Mouse (Mus musculus) erythroblast, embryonic 14.5 days (primary cell): ENCODE results near the gene Ccr7.

Experiments used
- GATA1 ChIP-seq: IDR thresholded peaks from 2 replicates; pipeline ENCODE4 v1.6.1; 2012; ENCODE audit warnings: low read length, inconsistent platforms, mixed read lengths
- TAL1 ChIP-seq: IDR thresholded peaks from 3 replicates; pipeline ENCODE4 v1.6.1; 2012; ENCODE audit warnings: low read length, inconsistent platforms, mixed read lengths

- TF ChIP-seq GATA1 (no peak), TAL1 (no peak)
These were observed 2.3 kb downstream of the Ccr7 start for GRCm38 (mm10) chr11:99152323-99153144.
